Mouse (Mus musculus) frontal cortex, postnatal 36 days (tissue): ENCODE measurements at regions not wholly inside any gene's neighbourhood (a gene's known extent, or its start where the extent isn't known, plus 50 kb on each side); places are given as distances from the start of the nearest gene placed in this dataset.
A peak's percentile ranks its signal among the peaks of the same experiment; 100 is the strongest.
"Not testable (repeated sequence)": the region's sequence is repeated elsewhere in the genome, so short reads cannot be mapped to it uniquely, and the experiment has no call there.

Experiments
- DNase-seq, 2 experiments: peaks; one replicate each; pipeline ENCODE4 v3.0.0; 2022; ENCODE audit warnings: low spot score in 2 of 2

GRCm38 (mm10) chr17:27318969-27319695 lies 114.9 kb upstream of the Lemd2 start:
- DNase-seq, result no peak

GRCm38 (mm10) chr17:27317576-27318277 lies 113.5 kb upstream of the Lemd2 start:
- peak; percentile 63 to 73 for DNase-seq

- DNase-seq, result no peak
Measured at GRCm38 (mm10) chr17:27316711-27317575, 112.7 kb upstream of the Lemd2 start.

GRCm38 (mm10) chr17:27315947-27316628 lies 111.8 kb upstream of the Lemd2 start:
- DNase-seq, result no peak

- DNase-seq, result no peak
Measured at GRCm38 (mm10) chr17:27315428-27315827, 111.2 kb upstream of the Lemd2 start.

GRCm38 (mm10) chr17:27314821-27315392 lies 110.6 kb upstream of the Lemd2 start:
- no peak for DNase-seq

- no peak for DNase-seq
Measured at GRCm38 (mm10) chr17:27308933-27309332, 104.7 kb upstream of the Lemd2 start.

- DNase-seq, result no peak
Measured at GRCm38 (mm10) chr17:27304842-27305241, 100.6 kb upstream of the Lemd2 start.

GRCm38 (mm10) chr17:27303633-27304479 lies 99.6 kb upstream of the Lemd2 start:
- no peak for DNase-seq

- no peak for DNase-seq
Measured at GRCm38 (mm10) chr17:27303061-27303460, 98.8 kb upstream of the Lemd2 start.

- no peak for DNase-seq
Measured at GRCm38 (mm10) chr17:27301376-27301775, 97.1 kb upstream of the Lemd2 start.

- DNase-seq, result no peak
Measured at GRCm38 (mm10) chr17:27299297-27299696, 95.0 kb upstream of the Lemd2 start.

- no peak for DNase-seq
Measured at GRCm38 (mm10) chr17:27298351-27298750, 94.1 kb upstream of the Lemd2 start.

- DNase-seq, result no peak
Measured at GRCm38 (mm10) chr17:27296156-27296555, 91.9 kb upstream of the Lemd2 start.

- no peak for DNase-seq
Measured at GRCm38 (mm10) chr17:27294208-27294604, 89.9 kb upstream of the Lemd2 start.

GRCm38 (mm10) chr17:27293586-27294207 lies 89.4 kb upstream of the Lemd2 start:
- DNase-seq, result no peak

GRCm38 (mm10) chr17:27291673-27292072 lies 87.4 kb upstream of the Lemd2 start:
- DNase-seq, result peak in 1 of 2 experiments; percentile 24

- DNase-seq, result no peak
Measured at GRCm38 (mm10) chr17:27291176-27291575, 86.9 kb upstream of the Lemd2 start.

- DNase-seq, result no peak
Measured at GRCm38 (mm10) chr17:27290311-27290710, 86.0 kb upstream of the Lemd2 start.

GRCm38 (mm10) chr17:27289804-27290203 lies 85.5 kb upstream of the Lemd2 start:
- not testable (repeated sequence) for DNase-seq
